In the genomic region with DNA sequence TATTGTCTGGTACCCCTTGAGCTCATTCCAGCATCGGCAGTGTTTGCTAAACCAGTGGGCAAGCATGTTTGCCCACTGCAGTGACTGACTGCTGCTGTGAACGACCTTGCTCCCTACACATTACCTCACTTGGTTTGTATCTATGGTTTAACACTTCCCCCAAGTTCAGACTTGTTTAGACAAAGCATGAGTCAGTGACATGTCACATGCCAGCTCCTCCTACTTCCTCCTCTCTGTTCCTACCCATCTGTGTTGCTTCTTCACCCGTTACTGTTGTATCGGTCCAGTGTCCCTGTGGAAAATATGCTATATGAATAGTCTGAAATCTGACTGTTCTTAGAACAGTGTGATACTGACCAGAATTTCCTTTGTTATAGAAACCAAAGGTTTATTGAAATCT, we compare ENCODE assay signal across 10 mouse cellular contexts. TPM values are rescaled to one million over a fixed set of nuclear protein-coding genes. Genes with fewer than 3 reads are reported as not detected.
DNase-seq lines count a peak whose midpoint lies in the region; ATAC-seq and TF ChIP-seq lines count a peak whose summit lies in the region.
"Had no signal": no experiment of that assay in that cellular context is flagged by ENCODE, and none has a peak within 500 bp of the region (broad histone marks: within the 10 kb centered on the region; RNA-seq: fewer than 3 reads in every experiment).

No protein-coding gene starts in this region.

- no peaks in the 10 kb centered on the region for H3K9me3 ChIP-seq in kidney, postnatal 0 days (replicated peaks; ENCODE audit: low read length)
- no peaks in the 10 kb centered on the region for H3K9me3 ChIP-seq in liver, embryonic 12.5 days (replicated peaks)
- H3K9me3 ChIP-seq: embryonic facial prominence, embryonic 15.5 days had no signal

- POLR2A ChIA-PET in Patski (lab: Charles Lee): interaction anchor here (0.6 to 1.2 kb wide), 2 partner anchors 11 to 1665 kb away, joined by 3 read pairs; no protein-coding TSS in a partner anchor

- no peak for TF ChIP-seq CTCF in kidney, postnatal 0 days (IDR thresholded peaks at IDR 0.05; ENCODE audit: low read depth)
- TF ChIP-seq CTCF in Patski (IDR thresholded peaks at IDR 0.05): no peak

- no peak overlapping the region for H3K4me3 ChIP-seq in kidney, postnatal 0 days (replicated peaks; ENCODE audit: low read depth, low read length)
- no peak overlapping the region for H3K4me3 ChIP-seq in liver, embryonic 12.5 days
- H3K4me3 ChIP-seq: embryonic facial prominence, embryonic 15.5 days had no signal

- CTCF ChIA-PET in Patski (lab: Charles Lee): interaction anchor here (0.8 to 2.0 kb wide), 3 partner anchors 8 to 15 kb away, joined by 3 to 8 read pairs (median 4); no protein-coding TSS in a partner anchor

- H3K4me2 ChIP-seq in kidney, postnatal 0 days (ENCODE audit: low read length): no peak overlapping the region
- H3K4me2 ChIP-seq in liver, embryonic 12.5 days: no peak overlapping the region
- H3K4me2 ChIP-seq: embryonic facial prominence, embryonic 15.5 days had no signal

- in situ Hi-C loops in Patski (cut with MboI; ENCODE audit: low pct_unique_long_range_greater_than_20kb): loop anchor here (5.0 kb wide), 1 partner anchor 41 kb away; no protein-coding TSS in a partner anchor

- H3K27ac ChIP-seq in kidney, postnatal 0 days: no peak overlapping the region
- H3K27ac ChIP-seq in liver, embryonic 12.5 days: no peak overlapping the region
- H3K27ac ChIP-seq: embryonic facial prominence, embryonic 15.5 days had no signal

- ATAC-seq in kidney, postnatal 0 days (replicated peaks; ENCODE audit: low FRiP score, low read depth): 0 out of 2 replicates have a peak, but pooled peaks have one; percentile 46
- ATAC-seq in Patski: peak; percentile 92
- ATAC-seq in liver, embryonic 12.5 days: peak; percentile 76
- ATAC-seq in neutrophil, adult 5-6 weeks (ENCODE audit: extremely low read depth, insufficient number of reproducible peaks, low FRiP score, poor library complexity, severe bottlenecking): peak; percentile 89

- peaks cover 14% of the 10 kb centered on the region; the same call in 1 of the 2 replicates for H3K36me3 ChIP-seq in kidney, postnatal 0 days (ENCODE audit: insufficient read depth, low read length)
- peaks cover 56% of the 10 kb centered on the region for H3K36me3 ChIP-seq in liver, embryonic 12.5 days

- H3K9ac ChIP-seq in kidney, postnatal 0 days (ENCODE audit: low read depth, low read length): no peak overlapping the region
- no peak overlapping the region for H3K9ac ChIP-seq in liver, embryonic 12.5 days
- H3K9ac ChIP-seq: embryonic facial prominence, embryonic 15.5 days had no signal

- 66% methylated on average over 4 of the region's 4 CpGs for WGBS in kidney, postnatal 0 days
- WGBS in liver, embryonic 12.5 days (ENCODE audit: insufficient replicate concordance): 41% methylated on average over 4 of the region's 4 CpGs

- DNase-seq in kidney, postnatal 0 days (ENCODE audit: low spot score): peak; percentile 31
- DNase-seq in kidney, adult 18-20 months: no peak
- DNase-seq in Patski (ENCODE audit: low read depth, low spot score): peak; percentile 20
- no peak for DNase-seq in left cerebral cortex, adult 18-20 months (ENCODE audit: low spot score in 2 of 2)
- DNase-seq in spleen, postnatal 10 days (ENCODE audit: low spot score in 2 of 2): no peak
- no peak for DNase-seq in gastrocnemius, adult 8-10 months (ENCODE audit: low spot score in 2 of 2)
- DNase-seq: kidney, postnatal 4 days had no signal

- H3K27me3 ChIP-seq in kidney, postnatal 0 days (ENCODE audit: insufficient read depth, low read length): no peaks in the 10 kb centered on the region
- no peaks in the 10 kb centered on the region for H3K27me3 ChIP-seq in Patski
- no peaks in the 10 kb centered on the region for H3K27me3 ChIP-seq in liver, embryonic 12.5 days (replicated peaks)
- H3K27me3 ChIP-seq: embryonic facial prominence, embryonic 15.5 days had no signal

- no peaks in the 10 kb centered on the region for H3K4me1 ChIP-seq in kidney, postnatal 0 days (replicated peaks; ENCODE audit: insufficient read depth, low read length)
- H3K4me1 ChIP-seq in liver, embryonic 12.5 days: peaks cover 25% of the 10 kb centered on the region
- H3K4me1 ChIP-seq: embryonic facial prominence, embryonic 15.5 days had no signal

RNA-seq across cellular contexts. Expression of gene Cab39, which starts 44.8 kb away (rescaled TPM):
- 31.3 and 34.6 TPM in 2 replicates for polyA plus RNA-seq in kidney, postnatal 0 days (2015; fragmentation: Nextera tagmentation; extraction: Ambion mirVana)
- polyA plus RNA-seq in Patski (2021): 74.3 TPM
- polyA plus RNA-seq in liver, embryonic 12.5 days (2016; fragmentation: Nextera tagmentation; extraction: Ambion mirVana): 25.3 and 25.9 TPM in 2 replicates
- 176 and 179 TPM in 2 replicates for total RNA-seq in neutrophil, adult 5-6 weeks (2017)
- total RNA-seq in left cerebral cortex, adult 18-20 months (2021): 100 to 1,000 TPM; 170 to 175 TPM
- 100 to 1,000 TPM; 177 to 206 (median 195) TPM for total RNA-seq in gastrocnemius, adult 8-10 months (2022)

RNA-seq across cellular contexts. Expression of gene Itm2c, which starts 56.0 kb away (rescaled TPM):
- polyA plus RNA-seq in kidney, postnatal 0 days (2015; fragmentation: Nextera tagmentation; extraction: Ambion mirVana): 256 TPM in 2 replicates
- polyA plus RNA-seq in Patski (2021): 229 TPM
- 41.3 and 42.3 TPM in 2 replicates for polyA plus RNA-seq in liver, embryonic 12.5 days (2016; fragmentation: Nextera tagmentation; extraction: Ambion mirVana)
- total RNA-seq in neutrophil, adult 5-6 weeks (2017): 20.7 and 24.3 TPM in 2 replicates
- 100 to 1,000 TPM; 731 to 809 TPM for total RNA-seq in left cerebral cortex, adult 18-20 months (2021)
- 10 to 100 TPM; 24.3 to 35.2 (median 28.2) TPM for total RNA-seq in gastrocnemius, adult 8-10 months (2022)

RNA-seq across cellular contexts. Expression of gene A630001G21Rik, which starts 59.6 kb away (rescaled TPM):
- polyA plus RNA-seq in kidney, postnatal 0 days (2015; fragmentation: Nextera tagmentation; extraction: Ambion mirVana): 0.98 and 1.7 TPM in 2 replicates
- 0.36 TPM for polyA plus RNA-seq in Patski (2021)
- 2.5 and 3.2 TPM in 2 replicates for polyA plus RNA-seq in liver, embryonic 12.5 days (2016; fragmentation: Nextera tagmentation; extraction: Ambion mirVana)
- total RNA-seq in neutrophil, adult 5-6 weeks (2017): 130 and 158 TPM in 2 replicates
- total RNA-seq in left cerebral cortex, adult 18-20 months (2021): under 1 TPM; 0.19 to 0.63 TPM
- total RNA-seq in gastrocnemius, adult 8-10 months (2022): not detected

Comparison
In these comparisons a context has a peak if more than half of its experiments do, and no peak if none do; other contexts are left out.
1. DNase-seq: peak in kidney, postnatal 0 days (single experiment) and Patski (single experiment); none in kidney, adult 18-20 months (single experiment), left cerebral cortex, adult 18-20 months (0 of 2), spleen, postnatal 10 days (0 of 2) and gastrocnemius, adult 8-10 months (0 of 2).
2. RNA of gene Itm2c, which starts 56.0 kb away (total RNA-seq): 731 to 809 TPM in left cerebral cortex, adult 18-20 months; 24.3 to 35.2 TPM in gastrocnemius, adult 8-10 months and 20.7 to 24.3 TPM in neutrophil, adult 5-6 weeks; every median in the first group is over 10 times any median in the second.
3. RNA of gene A630001G21Rik, which starts 59.6 kb away (total RNA-seq): 130 to 158 TPM in neutrophil, adult 5-6 weeks; 0.19 to 0.63 TPM in left cerebral cortex, adult 18-20 months and not detected in gastrocnemius, adult 8-10 months; every median in the first group is over 10 times any median in the second.
4. Peak in every context shown above with its lines, with median percentiles within 50 percentile points of each other: ATAC-seq.